Mouse (Mus musculus) spleen, adult 2 months (tissue): ENCODE data around the gene Mpdu1.
"Not testable (repeated sequence)": the region's sequence is repeated elsewhere in the genome, so short reads cannot be mapped to it uniquely, and the experiment has no call there.

Source experiments
- CTCF ChIP-seq: fragments of 200-500 bp; IDR thresholded peaks from 2 replicates; pipeline ENCODE4 v1.5.1; 2011; ENCODE audit warnings: mild to moderate bottlenecking, inconsistent platforms; ENCODE audit not compliant: insufficient read depth, insufficient read length, insufficient replicate concordance; ENCODE audit errors: extremely low read depth
- POLR2A ChIP-seq: fragments of 200-500 bp; IDR thresholded peaks from 2 replicates; pipeline ENCODE4 v1.6.1; 2011; ENCODE audit warnings: low read depth, low read length, inconsistent platforms

DNA sequence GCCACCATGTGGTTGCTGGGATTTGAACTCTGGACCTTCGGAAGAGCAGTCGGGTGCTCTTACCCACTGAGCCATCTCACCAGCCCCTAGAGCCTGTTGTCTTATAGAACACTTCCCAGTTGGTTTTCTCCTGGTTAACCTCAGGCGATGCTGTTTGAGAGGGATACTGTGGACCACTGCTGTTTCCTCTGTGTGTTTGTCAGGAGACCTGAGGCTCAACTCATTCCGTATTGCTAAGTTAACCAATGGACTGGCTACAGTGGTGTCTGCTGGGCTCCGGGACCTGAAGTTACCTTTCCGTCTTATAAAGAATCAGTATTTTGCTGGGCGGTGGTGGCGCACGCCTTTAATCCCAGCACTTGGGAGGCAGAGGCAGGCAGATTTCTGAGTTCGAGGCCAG is 40.4 kb upstream of the Mpdu1 start:
- not testable (repeated sequence) for TF ChIP-seq CTCF, POLR2A
